Mouse (Mus musculus) monocyte, adult 2 months (primary cell): ENCODE measurements around the gene Clic3.

ENCODE experiments used
- DNase-seq, 2 experiments: peaks; one replicate each; pipeline ENCODE4 v3.0.0; 2022; ENCODE audit warnings: low spot score in 2 of 2, low read depth in 1 of 2

The Clic3 gene

DNA sequence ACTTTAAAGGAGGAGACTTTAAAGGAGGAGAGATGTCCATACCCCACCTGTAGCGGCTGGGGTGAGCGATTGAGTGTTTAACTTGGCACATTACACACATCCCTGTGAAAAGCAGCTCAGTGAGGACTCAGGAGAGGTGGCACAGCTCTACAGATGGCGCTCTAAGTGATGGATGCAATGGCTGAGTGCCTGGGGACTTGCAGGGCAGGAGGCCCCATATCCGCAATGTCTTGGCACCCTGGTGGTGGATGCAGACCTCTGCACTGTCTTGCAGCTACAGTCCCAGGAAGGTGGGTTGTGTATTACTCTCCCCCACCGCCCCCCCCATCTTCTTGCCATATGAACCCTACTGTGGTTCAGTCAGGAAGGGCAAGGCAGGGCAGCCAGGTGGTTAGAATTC, 50.3 kb downstream of the Clic3 start:
- DNase-seq, result no peak
